Mouse (Mus musculus) inflammation-experienced regulatory T-cells (primary cell): ENCODE data around the gene Dctn2. TPM values are rescaled to one million over a fixed set of nuclear protein-coding genes. Genes with fewer than 3 reads are reported as not detected.

Experiments used
- polyA plus RNA-seq, 2 experiments: library from polyadenylated mRNA; unstranded; fragments of 100-300 nt; shearing (Covaris generic); gene quantifications; one replicate each; pipeline ENCODE4 v1.2.1; 2017

Dctn2 gene
- 100 to 1,000 TPM in 1 of 2 experiments, 10 to 100 TPM in 1; 76.7 to 121 TPM for polyA plus RNA-seq

DNA sequence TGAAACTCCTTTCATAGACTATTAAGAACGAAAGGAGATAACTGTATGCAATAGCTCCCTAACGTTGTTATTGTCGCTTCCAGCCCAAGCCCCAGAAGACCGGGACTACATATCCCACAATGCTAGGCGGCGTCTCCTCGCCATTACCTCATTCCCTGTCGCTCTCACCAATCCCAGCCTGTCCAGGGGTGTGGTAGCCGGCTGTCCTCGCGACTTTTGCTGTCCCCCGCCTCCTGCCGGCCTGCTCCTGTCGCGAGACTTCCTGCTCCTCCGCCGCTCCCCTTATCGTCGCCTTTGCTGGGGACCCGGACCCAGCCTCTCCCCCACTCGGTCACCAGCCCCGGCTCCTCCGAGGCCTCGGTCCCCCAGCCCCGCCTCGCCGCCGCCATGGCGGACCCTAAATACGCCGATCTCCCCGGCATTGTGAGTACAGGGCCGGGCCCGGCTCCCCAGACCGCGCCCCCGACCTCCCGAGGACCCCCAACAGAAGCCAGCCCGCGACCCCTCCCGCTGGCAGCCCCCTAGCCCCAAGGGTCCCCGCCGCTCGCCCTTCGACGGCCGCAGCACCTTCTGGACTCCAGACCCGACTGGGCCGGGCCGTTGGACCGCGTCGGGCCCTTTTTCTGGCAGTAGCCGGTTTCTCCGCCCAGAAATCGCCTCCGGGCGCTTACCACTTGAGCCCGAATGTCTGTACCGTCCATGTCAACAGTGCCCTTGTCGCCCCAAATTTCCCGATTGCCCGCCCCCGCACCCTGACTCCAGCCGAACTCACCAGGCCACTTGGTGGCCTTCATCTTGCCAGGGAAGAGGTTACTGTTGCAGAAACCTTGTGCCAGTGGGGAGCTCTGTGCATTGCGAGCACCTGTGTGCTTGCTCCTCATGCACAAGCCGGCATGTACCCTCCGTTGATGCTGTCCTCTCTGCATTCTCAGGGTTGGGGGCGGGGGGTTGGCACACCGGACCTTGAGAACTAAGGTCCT, at the start of gene Dctn2:
Gene Dctn2, plus strand, starts transcription at position 257 of the 980 bp plus-strand sequence.

DNA sequence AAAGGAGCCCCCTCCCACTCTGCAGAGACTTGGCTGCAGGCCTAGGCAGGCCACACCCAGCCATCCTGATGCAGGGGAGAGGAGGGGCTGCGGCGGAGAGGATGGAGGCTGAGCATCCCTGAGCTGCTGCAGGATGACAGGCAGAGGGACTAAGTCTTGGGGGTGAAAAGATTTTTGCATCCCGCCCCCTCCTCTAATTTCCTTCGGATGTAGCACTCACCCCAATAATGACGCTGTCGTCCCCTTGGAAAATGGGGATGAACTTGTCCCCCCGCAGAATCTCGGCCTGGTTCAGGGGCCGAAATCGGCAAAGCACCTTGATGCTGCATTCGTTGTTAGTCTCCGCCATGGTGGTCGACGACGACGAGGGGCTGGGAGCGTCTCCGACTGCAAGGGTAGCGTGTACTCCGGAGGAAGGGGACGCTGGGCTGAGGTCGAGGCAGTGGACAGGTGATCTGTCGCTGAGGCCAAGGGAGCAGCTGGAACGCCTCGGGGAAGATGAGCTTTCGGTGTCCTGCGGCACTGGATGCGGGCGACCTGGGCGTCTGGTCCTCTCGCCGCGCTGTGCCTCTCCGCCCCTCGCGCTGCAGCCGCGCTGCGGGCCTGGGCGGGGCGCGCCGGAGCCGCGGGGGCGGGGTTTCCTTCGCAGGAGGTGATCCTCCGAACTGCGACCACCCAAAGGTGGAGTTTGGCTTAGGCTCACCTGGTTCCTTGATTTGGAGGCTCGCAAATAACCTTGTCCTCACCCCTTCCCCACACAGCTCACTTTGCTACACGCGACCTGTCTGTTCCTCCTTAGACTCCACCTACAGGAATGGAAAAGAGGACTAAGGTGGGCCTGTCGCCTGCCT, 3.4 kb upstream of the Dctn2 start, which contains the start of gene Kif5a:
Gene Kif5a, minus strand, starts transcription at position 801 of the 851 bp plus-strand sequence.

GRCm38 (mm10) chr10:127288800-127289572, 22.8 kb downstream of the Dctn2 start, which contains the start of gene Mbd6:
Gene Mbd6, minus strand, starts transcription at chr10:127289018.

GRCm38 (mm10) chr10:127311476-127312355, 45.5 kb downstream of the Dctn2 start, which contains the start of gene Mars:
Gene Mars, minus strand, starts transcription at chr10:127311786.

GRCm38 (mm10) chr10:127321621-127322020, 55.5 kb downstream of the Dctn2 start, which contains the start of gene Arhgap9:
Gene Arhgap9, plus strand, starts transcription at chr10:127321964.

Other genes starting within 250 kb of the Dctn2 start
- 10 to 100 TPM; 44.1 to 51.1 TPM for gene Tsfm, start 235.5 kb upstream of the Dctn2 start, polyA plus RNA-seq
- gene Mettl1, start 225.0 kb upstream of the Dctn2 start, polyA plus RNA-seq, result 10 to 100 TPM; 21.4 to 21.8 TPM
- 1 to 10 TPM in 1 of 2 experiments, under 1 TPM in 1; 0.41 to 1.0 TPM for gene Eef1akmt3, start 224.9 kb upstream of the Dctn2 start, polyA plus RNA-seq
- gene Cyp27b1, start 218.1 kb upstream of the Dctn2 start, polyA plus RNA-seq, result 1 to 10 TPM in 1 of 2 experiments, under 1 TPM in 1; 0.28 to 1.5 TPM
- gene March9, start 206.2 kb upstream of the Dctn2 start, polyA plus RNA-seq, result 1 to 10 TPM; 1.5 to 2.8 TPM
- gene Cdk4, start 202.8 kb upstream of the Dctn2 start, polyA plus RNA-seq, result 100 to 1,000 TPM; 253 to 259 TPM
- gene Tspan31, start 196.1 kb upstream of the Dctn2 start, polyA plus RNA-seq, result 10 to 100 TPM; 86.6 to 89.1 TPM
- 10 to 100 TPM; 24.5 to 27.9 TPM for gene Agap2, start 191.1 kb upstream of the Dctn2 start, polyA plus RNA-seq
- gene Os9, start 145.2 kb upstream of the Dctn2 start, polyA plus RNA-seq, result 100 to 1,000 TPM; 153 to 204 TPM
- 100 to 1,000 TPM; 549 to 751 TPM for gene B4galnt1, start 101.1 kb upstream of the Dctn2 start, polyA plus RNA-seq
- 1 to 10 TPM; 5.6 to 9.2 TPM for gene Slc26a10, start 85.7 kb upstream of the Dctn2 start, polyA plus RNA-seq
- 1 to 10 TPM in 1 of 2 experiments, under 1 TPM in 1; 0.33 to 3.3 TPM for gene Arhgef25, start 76.3 kb upstream of the Dctn2 start, polyA plus RNA-seq
- 100 to 1,000 TPM in 1 of 2 experiments, 10 to 100 TPM in 1; 78.0 to 135 TPM for gene Dtx3, start 70.6 kb upstream of the Dctn2 start, polyA plus RNA-seq
- 10 to 100 TPM; 31.5 to 32.3 TPM for gene Pip4k2c, start 54.8 kb upstream of the Dctn2 start, polyA plus RNA-seq
- 1 to 10 TPM in 1 of 2 experiments, under 1 TPM in 1; 0.78 to 1.0 TPM for gene Kif5a, start 3.0 kb upstream of the Dctn2 start, polyA plus RNA-seq
- gene Mbd6, start 22.6 kb downstream of the Dctn2 start, polyA plus RNA-seq, result 10 to 100 TPM in 1 of 2 experiments, 1 to 10 TPM in 1; 8.3 to 10.7 TPM
- gene Mars, start 45.4 kb downstream of the Dctn2 start, polyA plus RNA-seq, result 10 to 100 TPM; 68.9 to 74.7 TPM
- gene Arhgap9, start 55.6 kb downstream of the Dctn2 start, polyA plus RNA-seq, result 100 to 1,000 TPM; 319 to 327 TPM
- gene Gli1, start 75.6 kb downstream of the Dctn2 start, polyA plus RNA-seq, result under 1 TPM; 0.80 to 0.81 TPM
- not detected for gene Inhbe, start 88.0 kb downstream of the Dctn2 start, polyA plus RNA-seq
- gene Inhbc, start 104.1 kb downstream of the Dctn2 start, polyA plus RNA-seq, result not detected
- gene R3hdm2, start 114.0 kb downstream of the Dctn2 start, polyA plus RNA-seq, result 10 to 100 TPM; 25.9 to 28.0 TPM
- under 1 TPM in 1 of 2 experiments, not detected in 1; 0.58 TPM for gene Stac3, start 235.3 kb downstream of the Dctn2 start, polyA plus RNA-seq
- not detected for gene Ndufa4l2, start 248.6 kb downstream of the Dctn2 start, polyA plus RNA-seq